Mouse (Mus musculus) brown adipose tissue, adult 24 weeks (tissue): ENCODE results near the gene Pkp1. TPM values are rescaled to one million over a fixed set of nuclear protein-coding genes. Genes with fewer than 3 reads are reported as not detected.

ENCODE experiments used
- H3K27ac ChIP-seq: fragments of 200-500 bp; replicated peaks from 2 replicates; pipeline ENCODE4 v1.5.1; 2012; ENCODE audit warnings: low read depth, mild to moderate bottlenecking, low read length
- H3K4me1 ChIP-seq: fragments of 200-500 bp; 2 replicates; pipeline ENCODE4 v1.6.1; 2012; ENCODE audit warnings: low read length, mixed read lengths; ENCODE audit not compliant: control insufficient read depth, insufficient read depth, insufficient read length
- H3K4me3 ChIP-seq: fragments of 200-500 bp; 2 replicates; pipeline ENCODE4 v1.5.1; 2012; ENCODE audit warnings: low read depth, mild to moderate bottlenecking, low read length, moderate library complexity; ENCODE audit not compliant: insufficient read depth
- polyA plus RNA-seq: library from polyadenylated mRNA; stranded (reverse); fragments of >200 nt; gene quantifications from 2 replicates; pipeline ENCODE4 v1.2.4, GENCODE M21; 2012; ENCODE audit not compliant: missing spikeins, insufficient read depth, insufficient read length

The Pkp1 gene
- not detected in 2 replicates for polyA plus RNA-seq

GRCm38 (mm10) chr1:135918644-135919407 lies at the start of gene Pkp1:
Pkp1 (minus strand) TSS chr1:135919207.
- no peak within 1 kb of the TSS for H3K27ac ChIP-seq
- no peaks in the 10 kb centered on the region for H3K4me1 ChIP-seq
- H3K4me3 ChIP-seq = no peak within 1 kb of the TSS

GRCm38 (mm10) chr1:135967739-135968138 lies 48.7 kb upstream of the Pkp1 start:
- H3K4me1 ChIP-seq = no peaks in the 10 kb centered on the region

GRCm38 (mm10) chr1:135964561-135964960 lies 45.6 kb upstream of the Pkp1 start:
- Histone ChIP-seq H3K27ac (no peak overlapping the region), H3K4me1 (no peaks in the 10 kb centered on the region), H3K4me3 (no peak overlapping the region)

More at GRCm38 (mm10) chr1:135967739-135968138, 48.7 kb upstream of the Pkp1 start:
- Histone ChIP-seq H3K4me3 (no peak overlapping the region), H3K27ac (no peak overlapping the region)

- Histone ChIP-seq H3K4me3 (no peak overlapping the region), H3K27ac (no peak overlapping the region), H3K4me1 (no peaks in the 10 kb centered on the region)
Measured at GRCm38 (mm10) chr1:135963177-135963576, 44.2 kb upstream of the Pkp1 start.

- Histone ChIP-seq H3K4me1 (no peaks in the 10 kb centered on the region), H3K4me3 (no peak overlapping the region), H3K27ac (no peak overlapping the region)
Measured at GRCm38 (mm10) chr1:135958483-135958882, 39.5 kb upstream of the Pkp1 start.

GRCm38 (mm10) chr1:135948871-135949270 lies 29.9 kb upstream of the Pkp1 start:
- Histone ChIP-seq H3K4me1 (no peaks in the 10 kb centered on the region), H3K4me3 (no peak overlapping the region), H3K27ac (no peak overlapping the region)

GRCm38 (mm10) chr1:135946247-135946646 lies 27.2 kb upstream of the Pkp1 start:
- H3K4me1 ChIP-seq = no peaks in the 10 kb centered on the region

GRCm38 (mm10) chr1:135945711-135946110 lies 26.7 kb upstream of the Pkp1 start:
- no peak overlapping the region for H3K27ac ChIP-seq
- H3K4me3 ChIP-seq = no peak overlapping the region
- H3K4me1 ChIP-seq = no peaks in the 10 kb centered on the region

More at GRCm38 (mm10) chr1:135946247-135946646, 27.2 kb upstream of the Pkp1 start:
- Histone ChIP-seq H3K27ac (no peak overlapping the region), H3K4me3 (no peak overlapping the region)

- H3K4me3 ChIP-seq = no peak overlapping the region
- H3K27ac ChIP-seq = no peak overlapping the region
Measured at GRCm38 (mm10) chr1:135944526-135945259, 25.7 kb upstream of the Pkp1 start.

GRCm38 (mm10) chr1:135943713-135944112 lies 24.7 kb upstream of the Pkp1 start:
- Histone ChIP-seq H3K27ac (no peak overlapping the region), H3K4me3 (no peak overlapping the region), H3K4me1 (no peaks in the 10 kb centered on the region)

More at GRCm38 (mm10) chr1:135944526-135945259, 25.7 kb upstream of the Pkp1 start:
- H3K4me1 ChIP-seq = no peaks in the 10 kb centered on the region

GRCm38 (mm10) chr1:135942116-135942515 lies 23.1 kb upstream of the Pkp1 start:
- H3K4me3 ChIP-seq = no peak overlapping the region
- H3K27ac ChIP-seq = no peak overlapping the region
- no peaks in the 10 kb centered on the region for H3K4me1 ChIP-seq

GRCm38 (mm10) chr1:135941259-135942006 lies 22.4 kb upstream of the Pkp1 start:
- no peaks in the 10 kb centered on the region for H3K4me1 ChIP-seq
- H3K4me3 ChIP-seq = no peak overlapping the region
- no peak overlapping the region for H3K27ac ChIP-seq

- Histone ChIP-seq H3K4me3 (no peak overlapping the region), H3K4me1 (no peaks in the 10 kb centered on the region), H3K27ac (no peak overlapping the region)
Measured at GRCm38 (mm10) chr1:135936091-135936490, 17.1 kb upstream of the Pkp1 start.

GRCm38 (mm10) chr1:135933704-135934293 lies 14.8 kb upstream of the Pkp1 start:
- H3K4me1 ChIP-seq = no peaks in the 10 kb centered on the region
- H3K27ac ChIP-seq = no peak overlapping the region
- H3K4me3 ChIP-seq = no peak overlapping the region

GRCm38 (mm10) chr1:135929876-135930275 lies 10.9 kb upstream of the Pkp1 start:
- Histone ChIP-seq H3K27ac (no peak overlapping the region), H3K4me1 (no peaks in the 10 kb centered on the region), H3K4me3 (no peak overlapping the region)
